Mouse (Mus musculus): Measurements from ENCODE around the gene Sephs1.

The Sephs1 gene

GRCm38 (mm10) chr2:4881350-4882248 is at the start of gene Sephs1:
TSS of gene Sephs1 (plus strand) at chr2:4881564.
- peak; percentile 46 for DNase-seq (ENCODE audit: low read depth, low spot score)

- no peak for DNase-seq (ENCODE audit: low read depth, low spot score)
Observed at GRCm38 (mm10) chr2:4832166-4832565, 49.2 kb upstream of the Sephs1 start.

- DNase-seq (ENCODE audit: low read depth, low spot score): no peak
Observed at GRCm38 (mm10) chr2:4849449-4849848, 31.9 kb upstream of the Sephs1 start.

GRCm38 (mm10) chr2:4857186-4857585 is 24.2 kb upstream of the Sephs1 start:
- DNase-seq (ENCODE audit: low read depth, low spot score): no peak

- DNase-seq (ENCODE audit: low read depth, low spot score): no peak
Observed at GRCm38 (mm10) chr2:4858161-4858560, 23.2 kb upstream of the Sephs1 start.

- DNase-seq (ENCODE audit: low read depth, low spot score): peak; percentile 31
Observed at GRCm38 (mm10) chr2:4864008-4864816, 17.2 kb upstream of the Sephs1 start.

- DNase-seq (ENCODE audit: low read depth, low spot score): no peak
Observed at GRCm38 (mm10) chr2:4864817-4865296, 16.5 kb upstream of the Sephs1 start.

- no peak for DNase-seq (ENCODE audit: low read depth, low spot score)
Observed at GRCm38 (mm10) chr2:4868028-4868725, 13.2 kb upstream of the Sephs1 start.

GRCm38 (mm10) chr2:4872740-4873139 is 8.6 kb upstream of the Sephs1 start:
- DNase-seq (ENCODE audit: low read depth, low spot score): no peak

GRCm38 (mm10) chr2:4873331-4873730 is 8.0 kb upstream of the Sephs1 start:
- DNase-seq (ENCODE audit: low read depth, low spot score): no peak

- no peak for DNase-seq (ENCODE audit: low read depth, low spot score)
Observed at GRCm38 (mm10) chr2:4875090-4875489, 6.3 kb upstream of the Sephs1 start.

GRCm38 (mm10) chr2:4876131-4876530 is 5.2 kb upstream of the Sephs1 start:
- no peak for DNase-seq (ENCODE audit: low read depth, low spot score)

GRCm38 (mm10) chr2:4880737-4881349 is 521 bp upstream of the Sephs1 start:
- peak; percentile 22 for DNase-seq (ENCODE audit: low read depth, low spot score)

- DNase-seq (ENCODE audit: low read depth, low spot score): peak; percentile 46
Observed at GRCm38 (mm10) chr2:4882249-4882791, 956 bp downstream of the Sephs1 start.

- DNase-seq (ENCODE audit: low read depth, low spot score): no peak
Observed at GRCm38 (mm10) chr2:4883009-4883704, 1.8 kb downstream of the Sephs1 start.

- no peak for DNase-seq (ENCODE audit: low read depth, low spot score)
Observed at GRCm38 (mm10) chr2:4886896-4887295, 5.5 kb downstream of the Sephs1 start.

GRCm38 (mm10) chr2:4895598-4895997 is 14.2 kb downstream of the Sephs1 start:
- DNase-seq (ENCODE audit: low read depth, low spot score): no peak

GRCm38 (mm10) chr2:4896970-4897369 is 15.6 kb downstream of the Sephs1 start:
- no peak for DNase-seq (ENCODE audit: low read depth, low spot score)

- no peak for DNase-seq (ENCODE audit: low read depth, low spot score)
Observed at GRCm38 (mm10) chr2:4900624-4901023, 19.3 kb downstream of the Sephs1 start.

- no peak for DNase-seq (ENCODE audit: low read depth, low spot score)
Observed at GRCm38 (mm10) chr2:4902346-4902745, 21.0 kb downstream of the Sephs1 start.
